Mouse (Mus musculus): ENCODE data around the gene Pus3. TPM values are rescaled to one million over a fixed set of nuclear protein-coding genes. Genes with fewer than 3 reads are reported as not detected.
"Not testable (repeated sequence)": the region's sequence is repeated elsewhere in the genome, so short reads cannot be mapped to it uniquely, and the experiment has no call there.

The Pus3 gene
- polyA plus RNA-seq, 1 experiment, result 2.4 TPM

GRCm38 (mm10) chr9:35545704-35546103, 12.7 kb upstream of the Pus3 start:
- DNase-seq (ENCODE audit: low read depth), result no peak

- DNase-seq (ENCODE audit: low read depth), result no peak
Observed at GRCm38 (mm10) chr9:35546745-35547144, 11.7 kb upstream of the Pus3 start.

- DNase-seq (ENCODE audit: low read depth), result no peak
Observed at GRCm38 (mm10) chr9:35548455-35548854, 9.9 kb upstream of the Pus3 start.

DNA sequence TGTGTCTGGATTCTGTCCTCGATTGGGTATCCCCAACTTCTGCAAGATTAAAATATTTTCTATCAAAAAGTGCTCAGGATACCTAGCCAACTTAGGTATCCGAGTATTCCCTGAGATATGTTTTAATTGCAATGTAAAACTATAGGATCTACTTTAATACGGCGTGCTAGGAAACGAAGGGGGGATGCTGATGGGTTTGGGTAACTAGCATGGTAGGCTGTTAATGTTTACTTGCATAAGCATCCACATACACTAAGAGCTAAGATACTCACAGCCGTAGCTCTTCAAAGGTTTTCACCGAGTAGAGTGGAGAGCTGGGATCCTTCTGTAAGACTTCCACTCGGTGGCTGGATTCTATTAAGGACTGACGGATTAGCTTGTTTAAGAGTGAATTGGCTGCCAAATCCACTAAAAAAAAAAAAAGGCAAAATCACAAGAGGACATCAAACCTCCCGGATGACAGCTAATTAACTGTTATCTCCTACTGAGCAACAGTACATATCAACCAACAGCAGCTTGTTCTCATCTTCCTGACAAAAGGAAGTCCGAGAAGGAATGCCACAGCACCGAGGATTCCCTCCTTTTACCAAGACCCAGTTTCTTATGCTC, 1.8 kb upstream of the Pus3 start:
- no peak for DNase-seq (ENCODE audit: low read depth)

DNA sequence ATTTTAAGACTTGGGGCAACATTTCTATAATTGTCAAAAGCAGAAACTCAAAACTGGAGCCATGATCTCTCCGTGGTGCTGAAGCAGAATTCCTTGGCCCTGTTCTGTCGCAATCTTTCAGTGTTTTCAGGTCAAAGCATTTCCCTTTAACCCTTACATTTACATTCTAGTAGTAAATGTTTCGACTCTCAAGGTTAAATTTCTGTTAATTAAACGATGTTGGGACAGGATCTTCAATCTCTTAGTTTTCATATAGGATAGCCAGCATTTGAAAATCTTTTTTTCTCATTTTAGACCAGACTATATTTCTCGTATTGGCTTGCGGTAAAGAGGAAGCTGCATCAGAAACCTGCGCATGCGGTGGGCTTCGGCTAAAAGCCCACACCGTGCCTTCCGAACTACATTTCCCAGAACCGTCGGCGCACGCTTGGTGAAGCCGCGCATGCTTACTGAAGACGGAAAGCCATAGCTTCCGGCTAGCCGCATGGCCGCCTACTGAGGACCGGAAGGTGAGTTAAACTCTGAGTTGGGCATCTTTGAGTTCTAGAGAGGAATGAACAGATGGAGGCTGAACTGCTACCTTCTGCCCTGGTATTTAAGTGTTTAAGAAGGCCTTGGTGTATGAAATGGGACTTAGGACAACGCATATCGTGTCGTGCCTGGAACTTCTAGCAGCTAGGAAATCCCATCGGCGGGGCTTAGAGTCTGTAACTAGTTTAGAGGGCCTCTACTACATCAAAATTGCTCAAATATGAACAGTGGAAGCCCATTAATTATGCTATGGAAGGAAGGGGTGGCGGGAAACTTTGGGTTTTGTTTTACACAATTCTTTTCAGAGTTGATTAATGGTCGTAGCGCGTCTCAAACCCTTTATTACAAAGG, 855 bp downstream of the Pus3 start:
- no peak for DNase-seq (ENCODE audit: low read depth)

DNA sequence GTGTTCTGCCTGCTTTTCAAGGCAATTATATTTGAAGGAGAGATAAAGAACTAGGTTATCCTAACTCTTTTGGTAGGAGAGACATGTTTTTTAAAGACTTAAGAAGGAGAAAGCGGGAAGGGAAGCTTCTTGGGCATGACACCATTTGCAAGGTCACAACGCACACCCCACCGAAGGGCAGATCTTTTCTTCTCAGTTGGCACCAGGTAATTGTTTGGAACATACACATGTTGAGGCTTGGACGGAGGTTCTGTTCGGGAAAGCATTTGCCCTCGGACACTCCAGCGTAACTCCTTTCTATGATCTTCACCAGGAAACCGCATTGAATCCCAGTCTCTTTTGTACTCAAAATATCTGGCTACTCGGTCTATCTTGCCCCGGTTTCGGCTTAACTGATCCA, 2.7 kb downstream of the Pus3 start:
- DNase-seq (ENCODE audit: low read depth), result no peak

GRCm38 (mm10) chr9:35561583-35561982, 3.2 kb downstream of the Pus3 start:
- DNase-seq (ENCODE audit: low read depth), result no peak

- DNase-seq (ENCODE audit: low read depth), result no peak
Observed at GRCm38 (mm10) chr9:35564536-35565240, 6.3 kb downstream of the Pus3 start.

GRCm38 (mm10) chr9:35567995-35568394, 9.6 kb downstream of the Pus3 start:
- no peak for DNase-seq (ENCODE audit: low read depth)

GRCm38 (mm10) chr9:35569571-35570534, 11.5 kb downstream of the Pus3 start, which contains the start of the genes Pate2 and Hyls1:
Gene Pate2, plus strand, starts transcription at chr9:35570284.
Gene Hyls1, minus strand, starts transcription at chr9:35570398.
- peak; percentile 76 for DNase-seq (ENCODE audit: low read depth)

DNA sequence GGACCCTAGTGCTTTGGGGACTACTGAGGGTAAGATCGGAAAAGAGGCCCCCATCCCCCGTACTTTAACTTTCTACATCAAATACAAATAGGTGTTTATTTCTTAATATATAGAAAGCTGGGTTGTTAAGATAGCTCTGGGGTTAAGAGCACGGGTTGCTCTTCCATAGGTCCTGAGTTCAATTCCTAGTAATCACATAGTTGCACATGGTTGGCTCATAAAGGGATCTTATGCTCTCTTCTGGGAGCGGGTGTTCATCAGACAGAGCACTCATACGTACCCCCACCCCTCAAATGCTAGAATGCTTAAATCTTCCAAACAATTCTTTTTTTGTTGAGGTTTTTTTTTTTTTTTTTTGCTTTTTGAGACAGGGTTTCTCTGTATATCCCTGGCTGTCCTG, 12.3 kb downstream of the Pus3 start:
- DNase-seq (ENCODE audit: low read depth), result no peak

DNA sequence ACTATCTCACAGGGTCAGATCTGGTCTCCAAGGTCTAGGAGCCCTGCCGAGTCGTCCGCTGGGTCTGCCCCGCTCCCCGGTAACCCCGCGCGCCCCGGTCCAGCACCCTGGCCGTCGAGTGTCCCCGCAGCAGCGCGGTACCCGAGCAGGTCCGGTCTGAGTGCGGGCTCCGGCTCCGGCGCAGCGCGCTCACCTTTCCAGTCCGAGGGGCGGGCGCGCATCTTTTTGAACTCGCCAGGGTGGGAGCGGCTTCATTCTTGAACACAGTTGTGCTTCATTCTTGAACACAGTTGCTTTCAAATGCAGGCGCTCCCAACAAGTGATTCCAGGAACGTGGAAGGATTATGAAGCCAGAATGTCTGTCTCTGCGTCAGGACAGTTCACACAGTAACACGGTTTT, 16.0 kb downstream of the Pus3 start:
- no peak for DNase-seq (ENCODE audit: low read depth)

- no peak for DNase-seq (ENCODE audit: low read depth)
Observed at GRCm38 (mm10) chr9:35587674-35588073, 29.3 kb downstream of the Pus3 start.

GRCm38 (mm10) chr9:35592903-35593302, 34.5 kb downstream of the Pus3 start:
- DNase-seq (ENCODE audit: low read depth), result no peak

DNA sequence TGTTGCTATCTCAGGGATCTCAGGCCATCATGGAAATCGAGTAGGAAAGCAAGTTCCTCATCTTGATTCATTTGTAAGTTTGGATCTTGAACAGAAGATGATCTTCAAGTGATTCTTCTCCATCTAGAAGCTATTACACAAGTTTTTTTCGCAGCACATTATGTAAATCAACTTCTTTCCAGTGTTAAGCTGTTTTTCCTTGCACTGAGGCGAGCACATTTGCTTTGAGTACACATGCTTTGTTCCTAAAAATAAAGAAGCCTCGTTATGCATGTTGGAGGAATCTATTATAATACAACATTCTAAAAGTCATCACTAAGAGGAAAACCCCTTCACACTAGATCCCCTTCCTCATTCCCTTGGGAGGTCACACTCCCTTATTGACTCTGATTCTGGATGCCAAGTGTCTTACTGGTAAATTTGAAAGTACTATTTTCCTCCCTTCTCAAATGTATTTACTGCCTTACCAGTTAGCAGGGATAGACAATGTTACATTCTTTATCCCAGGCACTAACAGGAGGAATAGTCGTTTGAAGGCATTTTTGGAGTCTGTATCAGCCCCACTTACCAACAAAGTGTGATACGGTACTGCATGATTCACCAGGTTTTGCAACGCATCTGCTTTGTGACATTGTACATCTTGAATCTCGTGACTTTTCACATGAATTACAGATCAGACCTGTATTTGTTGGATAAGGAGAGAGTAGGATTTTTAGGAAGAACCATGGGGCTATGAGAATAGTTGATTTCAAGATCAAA, 49.4 kb downstream of the Pus3 start:
- no peak for DNase-seq (ENCODE audit: low read depth)

DNA sequence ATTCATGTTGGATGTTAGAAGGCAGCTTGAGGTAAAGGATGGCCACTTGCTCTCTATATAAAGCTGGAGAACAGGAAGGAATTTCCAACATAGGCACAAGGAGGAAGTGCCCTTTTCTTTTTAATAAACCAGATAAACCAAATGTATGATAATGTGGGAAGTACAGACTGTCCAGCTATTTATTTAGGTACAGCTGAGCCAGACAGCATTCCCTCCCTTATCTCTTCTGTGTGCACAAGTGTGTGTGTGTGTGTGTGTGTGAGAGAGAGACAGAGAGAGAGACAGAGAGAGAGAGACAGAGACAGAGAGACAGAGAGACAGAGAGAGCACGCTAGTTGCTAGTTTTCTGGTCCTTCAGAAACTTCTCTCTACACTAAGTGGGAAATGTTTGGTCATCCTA, 53.4 kb downstream of the Pus3 start, which contains the start of gene Pate4:
Gene Pate4 (minus strand): TSS at position 101 of the 400 bp plus-strand sequence.
- DNase-seq (ENCODE audit: low read depth), result no peak

DNA sequence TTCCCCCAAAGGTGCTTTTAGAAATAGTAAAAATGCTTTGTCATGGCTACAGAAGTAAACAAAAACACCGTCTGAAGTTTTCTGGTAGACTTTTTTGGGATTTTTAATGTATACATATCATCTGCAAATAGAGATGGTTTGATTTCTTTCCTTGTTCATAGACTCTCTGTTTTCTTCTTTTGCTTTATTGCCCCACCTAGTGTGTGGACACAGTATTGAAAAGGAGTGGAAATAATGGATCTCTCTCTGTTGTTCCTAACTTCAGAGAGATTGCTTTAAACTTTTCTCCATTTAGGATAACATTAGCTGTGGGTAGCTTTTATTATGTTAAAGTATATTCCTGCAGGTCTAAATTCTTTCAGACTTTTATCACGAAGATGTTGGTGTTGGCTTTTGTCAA, 55.6 kb downstream of the Pus3 start:
- no peak for DNase-seq (ENCODE audit: low read depth)

DNA sequence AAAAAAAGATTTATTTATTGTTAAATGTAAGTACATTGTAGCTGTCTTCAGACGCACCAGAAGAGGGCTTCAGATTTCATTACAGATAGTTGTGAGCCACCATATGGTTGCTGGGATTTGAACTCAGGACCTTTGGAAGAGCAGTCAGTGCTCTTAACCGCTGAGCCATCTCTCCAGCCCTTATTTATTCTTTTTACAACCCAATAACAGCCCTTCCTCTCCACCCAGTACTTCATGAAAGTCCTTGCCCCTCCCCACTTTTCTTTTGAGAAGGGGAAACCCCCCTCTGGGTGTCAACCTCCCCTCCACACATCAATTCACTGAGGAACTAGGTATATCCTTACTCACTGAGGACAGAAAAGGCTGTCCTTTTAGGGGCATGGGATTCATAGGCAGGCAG, 58.4 kb downstream of the Pus3 start:
- DNase-seq (ENCODE audit: low read depth), result not testable (repeated sequence)
